Mouse (Mus musculus): ENCODE results near the gene Ube2d3.

- TF ChIP-seq CTCF (IDR thresholded peaks at IDR 0.05; ENCODE audit: extremely low read depth, insufficient read depth, low read length) (no peak), POLR2A (IDR thresholded peaks at IDR 0.05; ENCODE audit: extremely low read depth, insufficient read depth, low read length) (no peak)
Measured at GRCm38 (mm10) chr3:135396081-135396480, 41.9 kb upstream of the Ube2d3 start.
